8 mouse cellular contexts compared by ENCODE assay signal in genomic region chr13:21160657-21161590, GRCm38 (mm10). TPM values are rescaled to one million over a fixed set of nuclear protein-coding genes. Genes with fewer than 3 reads are reported as not detected.
DNase-seq lines count a peak whose midpoint lies in the region; ATAC-seq and TF ChIP-seq lines count a peak whose summit lies in the region.

No protein-coding gene starts in this region.

- no peak for TF ChIP-seq POLR2A in embryonic fibroblast, embryonic 13.5 days (IDR thresholded peaks at IDR 0.05; ENCODE audit: low read depth, low read length)
- no peak for TF ChIP-seq POLR2A in liver, adult 2 months (IDR thresholded peaks at IDR 0.05; ENCODE audit: extremely low read depth, insufficient read depth, low read length)

- H3K4me3 ChIP-seq in embryonic fibroblast, embryonic 13.5 days (ENCODE audit: insufficient read depth, low read length): peak overlapping the region; percentile 77
- H3K4me3 ChIP-seq in heart, embryonic 11.5 days (ENCODE audit: low read depth, low read length): peak overlapping the region; percentile 65
- H3K4me3 ChIP-seq in kidney, embryonic 16.5 days (ENCODE audit: low read length): peak overlapping the region; percentile 64
- peak overlapping the region; percentile 52 for H3K4me3 ChIP-seq in liver, adult 2 months (ENCODE audit: insufficient read depth, low read depth, low read length)

- H3K9me3 ChIP-seq in heart, embryonic 11.5 days (replicated peaks; ENCODE audit: control insufficient read depth, low read length): no peaks in the 10 kb centered on the region
- no peaks in the 10 kb centered on the region for H3K9me3 ChIP-seq in kidney, embryonic 16.5 days (ENCODE audit: low read length)

- H3K27ac ChIP-seq in embryonic fibroblast, embryonic 13.5 days (ENCODE audit: insufficient read depth, low read length): no peak overlapping the region
- no peak overlapping the region for H3K27ac ChIP-seq in heart, embryonic 11.5 days (ENCODE audit: low read depth, low read length)
- H3K27ac ChIP-seq in kidney, embryonic 16.5 days (ENCODE audit: low read length): no peak overlapping the region
- no peak overlapping the region for H3K27ac ChIP-seq in liver, adult 2 months (replicated peaks; ENCODE audit: insufficient read depth, low read depth, low read length)

- ATAC-seq in heart, embryonic 11.5 days (replicated peaks; ENCODE audit: insufficient number of reproducible peaks, low FRiP score, low TSS enrichment): peak; percentile 86
- peak; percentile 91 for ATAC-seq in kidney, embryonic 16.5 days (ENCODE audit: low FRiP score, low TSS enrichment)
- ATAC-seq in monocyte, adult 5-6 weeks (replicated peaks; ENCODE audit: insufficient number of reproducible peaks, low FRiP score, low TSS enrichment, poor library complexity, severe bottlenecking): peak; percentile 67

- under 1% methylated on average over 32 of the region's 32 CpGs for WGBS in heart, embryonic 11.5 days (ENCODE audit: insufficient replicate concordance)
- under 1% methylated on average over 32 of the region's 32 CpGs for WGBS in kidney, embryonic 16.5 days
- under 1% methylated on average over 32 of the region's 32 CpGs for WGBS in liver, adult 2 months

- no peaks in the 10 kb centered on the region for H3K79me2 ChIP-seq in liver, adult 2 months (ENCODE audit: control insufficient read depth, insufficient read depth, low read length)

- TF ChIP-seq CTCF in embryonic fibroblast, embryonic 13.5 days (IDR thresholded peaks at IDR 0.05; ENCODE audit: borderline replicate concordance, insufficient read depth, low read length): no peak
- no peak for TF ChIP-seq CTCF in liver, adult 2 months (IDR thresholded peaks at IDR 0.05; ENCODE audit: low read depth, low read length)

- peak; percentile 92 for DNase-seq in A20 (ENCODE audit: low read depth, low spot score)
- DNase-seq in brain, adult 2 months (ENCODE audit: low read depth, low spot score): peak; percentile 91
- DNase-seq in liver, adult 2 months (ENCODE audit: extremely low read depth, low read depth, low spot score): peak; percentile 73
- peak; percentile 85 to 90 for DNase-seq in spleen, postnatal 36 days (ENCODE audit: low spot score in 2 of 2)

- no peaks in the 10 kb centered on the region for H3K27me3 ChIP-seq in heart, embryonic 11.5 days (ENCODE audit: control insufficient read depth, insufficient read depth, low read length)
- no peaks in the 10 kb centered on the region for H3K27me3 ChIP-seq in kidney, embryonic 16.5 days (ENCODE audit: insufficient read depth, low read length)
- H3K27me3 ChIP-seq in liver, adult 2 months (ENCODE audit: control insufficient read depth, insufficient read depth, low read length): no peaks in the 10 kb centered on the region

- peak overlapping the region; percentile 96 for H3K4me2 ChIP-seq in heart, embryonic 11.5 days
- H3K4me2 ChIP-seq in kidney, embryonic 16.5 days (replicated peaks; ENCODE audit: low read depth, low read length): peak overlapping the region; percentile 99

- 0 out of 2 replicates have a peak overlapping the region, but pooled peaks have one; percentile 39 for H3K9ac ChIP-seq in heart, embryonic 11.5 days (ENCODE audit: low read depth, low read length)
- H3K9ac ChIP-seq in kidney, embryonic 16.5 days (replicated peaks; ENCODE audit: low read length): no peak overlapping the region; the same call in 1 of the 2 replicates
- H3K9ac ChIP-seq in liver, adult 2 months (ENCODE audit: low read depth, low read length): no peak overlapping the region

- H3K4me1 ChIP-seq in embryonic fibroblast, embryonic 13.5 days (ENCODE audit: control insufficient read depth, insufficient read depth, low read length): no peaks in the 10 kb centered on the region
- H3K4me1 ChIP-seq in heart, embryonic 11.5 days (ENCODE audit: control insufficient read depth, insufficient read depth, low read length): no peaks in the 10 kb centered on the region
- peaks cover 4% of the 10 kb centered on the region; the same call in 1 of the 2 replicates for H3K4me1 ChIP-seq in kidney, embryonic 16.5 days (ENCODE audit: insufficient read depth, low read length)
- H3K4me1 ChIP-seq in liver, adult 2 months (ENCODE audit: control insufficient read depth, insufficient read depth, low read length): 0 out of 2 replicates have a peak, but pooled peaks cover 2% of the 10 kb centered on the region

- no peaks in the 10 kb centered on the region for H3K36me3 ChIP-seq in heart, embryonic 11.5 days (ENCODE audit: control insufficient read depth, insufficient read depth, low read length)
- H3K36me3 ChIP-seq in kidney, embryonic 16.5 days (ENCODE audit: insufficient read depth, low read length): no peaks in the 10 kb centered on the region
- H3K36me3 ChIP-seq in liver, adult 2 months (ENCODE audit: control insufficient read depth, insufficient read depth, low read length): no peaks in the 10 kb centered on the region

RNA-seq across cellular contexts. Expression of gene Olfr1368, which starts 15.3 kb away (rescaled TPM):
- not detected in 2 replicates for polyA plus RNA-seq in embryonic fibroblast, embryonic 13.5 days (2011; ENCODE audit: insufficient read length, low read depth, missing spikeins)
- not detected in 2 replicates for polyA plus RNA-seq in heart, embryonic 11.5 days (2014; fragmentation: Nextera tagmentation; extraction: Ambion mirVana)
- not detected in 2 replicates for polyA plus RNA-seq in kidney, embryonic 16.5 days (2015; fragmentation: Nextera tagmentation; extraction: Ambion mirVana)
- not detected in 2 replicates for total RNA-seq in liver, adult 2 months (2014; rRNA removed)
- polyA plus RNA-seq in liver, adult 2 months (2012; rRNA removed): not detected in 2 replicates
- total RNA-seq in monocyte, adult 5-6 weeks (2017): not detected in 3 replicates

RNA-seq across cellular contexts. Expression of gene Trim27, which starts 18.3 kb away (rescaled TPM):
- 52.0 and 61.4 TPM in 2 replicates for polyA plus RNA-seq in embryonic fibroblast, embryonic 13.5 days (2011; ENCODE audit: insufficient read length, low read depth, missing spikeins)
- 94.9 and 102 TPM in 2 replicates for polyA plus RNA-seq in heart, embryonic 11.5 days (2014; fragmentation: Nextera tagmentation; extraction: Ambion mirVana)
- polyA plus RNA-seq in kidney, embryonic 16.5 days (2015; fragmentation: Nextera tagmentation; extraction: Ambion mirVana): 130 and 131 TPM in 2 replicates
- 9.4 and 16.4 TPM in 2 replicates for total RNA-seq in liver, adult 2 months (2014; rRNA removed)
- polyA plus RNA-seq in liver, adult 2 months (2012; rRNA removed): 33.9 and 39.5 TPM in 2 replicates
- total RNA-seq in monocyte, adult 5-6 weeks (2017): 81.0 to 103 TPM (median 88.2 TPM) in 3 replicates

RNA-seq across cellular contexts. Expression of gene Olfr263, which starts 31.5 kb away (rescaled TPM):
- not detected in 2 replicates for polyA plus RNA-seq in embryonic fibroblast, embryonic 13.5 days (2011; ENCODE audit: insufficient read length, low read depth, missing spikeins)
- not detected in 2 replicates for polyA plus RNA-seq in heart, embryonic 11.5 days (2014; fragmentation: Nextera tagmentation; extraction: Ambion mirVana)
- polyA plus RNA-seq in kidney, embryonic 16.5 days (2015; fragmentation: Nextera tagmentation; extraction: Ambion mirVana): not detected in 2 replicates
- not detected in 2 replicates for total RNA-seq in liver, adult 2 months (2014; rRNA removed)
- not detected in 2 replicates for polyA plus RNA-seq in liver, adult 2 months (2012; rRNA removed)
- not detected in 3 replicates for total RNA-seq in monocyte, adult 5-6 weeks (2017)

RNA-seq across cellular contexts. Expression of gene Olfr1369-ps1, which starts 49.6 kb away (rescaled TPM):
- not detected in 2 replicates for polyA plus RNA-seq in embryonic fibroblast, embryonic 13.5 days (2011; ENCODE audit: insufficient read length, low read depth, missing spikeins)
- polyA plus RNA-seq in heart, embryonic 11.5 days (2014; fragmentation: Nextera tagmentation; extraction: Ambion mirVana): 0.06 TPM in 1 of 2 replicates, not detected in the other
- 0.05 TPM in 1 of 2 replicates, not detected in the other for polyA plus RNA-seq in kidney, embryonic 16.5 days (2015; fragmentation: Nextera tagmentation; extraction: Ambion mirVana)
- total RNA-seq in liver, adult 2 months (2014; rRNA removed): not detected in 2 replicates
- not detected in 2 replicates for polyA plus RNA-seq in liver, adult 2 months (2012; rRNA removed)
- total RNA-seq in monocyte, adult 5-6 weeks (2017): not detected in 3 replicates
